Mouse (Mus musculus) liver, adult 2 months (tissue): ENCODE data around the gene Spon1. TPM values are rescaled to one million over a fixed set of nuclear protein-coding genes. Genes with fewer than 3 reads are reported as not detected.

ENCODE experiments used
- DNase-seq: peaks from one replicate; pipeline ENCODE4 v3.0.0-alpha.2; 2011; ENCODE audit warnings: low read depth, low spot score; ENCODE audit errors: extremely low read depth
- H3K27ac ChIP-seq: fragments of 200-500 bp; replicated peaks from 2 replicates; pipeline ENCODE4 v1.5.1; 2012; ENCODE audit warnings: low read depth, mild to moderate bottlenecking, control low read depth, inconsistent platforms, low read length; ENCODE audit not compliant: insufficient read depth
- H3K27me3 ChIP-seq: fragments of 200-500 bp; 2 replicates; pipeline ENCODE4 v1.6.1; 2012; ENCODE audit warnings: mild to moderate bottlenecking, moderate library complexity, low read length, inconsistent platforms; ENCODE audit not compliant: control insufficient read depth, insufficient read depth
- H3K36me3 ChIP-seq: fragments of 200-500 bp; 2 replicates; pipeline ENCODE4 v1.6.1; 2012; ENCODE audit warnings: low read length, inconsistent platforms; ENCODE audit not compliant: control insufficient read depth, insufficient read depth
- H3K4me1 ChIP-seq: fragments of 200-500 bp; 2 replicates; pipeline ENCODE4 v1.6.1; 2011; ENCODE audit warnings: low read length; ENCODE audit not compliant: control insufficient read depth, insufficient read depth
- H3K4me3 ChIP-seq: fragments of 200-500 bp; 2 replicates; pipeline ENCODE4 v1.5.1; 2011; ENCODE audit warnings: low read depth, mild to moderate bottlenecking, control low read depth, low read length, moderate library complexity; ENCODE audit not compliant: insufficient read depth
- H3K79me2 ChIP-seq: fragments of 200-500 bp; 2 replicates; pipeline ENCODE4 v1.6.1; 2012; ENCODE audit warnings: inconsistent platforms, mild to moderate bottlenecking, low read length, moderate library complexity; ENCODE audit not compliant: control insufficient read depth, insufficient read depth
- H3K9ac ChIP-seq: fragments of 200-500 bp; 2 replicates; pipeline ENCODE4 v1.6.1; 2012; ENCODE audit warnings: low read depth, mild to moderate bottlenecking, control low read depth, inconsistent platforms, low read length
- CTCF ChIP-seq: fragments of 200-500 bp; IDR thresholded peaks from 2 replicates; pipeline ENCODE4 v1.5.1; 2011; ENCODE audit warnings: low read depth, low read length, control low read depth
- POLR2A ChIP-seq: fragments of 200-500 bp; IDR thresholded peaks from 2 replicates; pipeline ENCODE4 v1.6.1; 2011; ENCODE audit warnings: low read length, control low read depth; ENCODE audit not compliant: insufficient read depth; ENCODE audit errors: extremely low read depth
- WGBS: fragments of 180-500 bp; shearing (Covaris S2); methylation state at CpG from one replicate; pipeline ENCODE4 v1.1.7; 2018; 5-methylcytosine and 5-hydroxymethylcytosine counted together
- polyA plus RNA-seq: library from polyadenylated mRNA; depleted of rRNA; stranded (reverse); fragments of >200 nt; gene quantifications from 2 replicates; pipeline ENCODE4 v1.2.3, GENCODE M21; 2012
- total RNA-seq: library from RNA; depleted of rRNA; stranded (reverse); fragments of >200 nt; gene quantifications from 2 replicates; pipeline ENCODE4 v1.2.3, GENCODE M21; 2014

Gene Spon1
- total and polyA plus RNA-seq, 2 experiments: 0.22 to 0.28 TPM

DNA sequence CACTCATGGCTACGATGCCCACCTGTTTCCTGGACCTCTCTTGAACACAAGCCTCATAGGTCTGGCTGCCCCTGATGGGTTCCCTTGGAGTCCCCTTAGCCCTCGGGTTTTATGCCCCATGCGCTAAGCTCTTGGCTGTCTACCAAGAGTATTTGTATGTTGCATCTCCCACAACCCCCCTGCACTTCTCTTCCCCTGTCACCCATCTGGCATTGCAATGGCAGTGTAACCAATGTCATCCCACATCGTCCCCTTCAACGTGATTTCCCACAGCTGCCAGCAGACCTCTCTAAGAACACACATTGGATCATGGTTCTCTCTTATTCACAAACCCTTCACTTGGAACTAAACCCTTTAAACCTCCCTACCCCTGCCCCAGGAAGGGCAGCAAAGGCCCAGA, 239.7 kb downstream of the Spon1 start:
- no peak for DNase-seq
- no peak overlapping the region for H3K27ac ChIP-seq
- H3K4me1 ChIP-seq: no peaks in the 10 kb centered on the region
- H3K4me3 ChIP-seq: no peak overlapping the region
- TF ChIP-seq POLR2A: no peak
- TF ChIP-seq CTCF: no peak
- H3K9ac ChIP-seq: no peak overlapping the region
- 78% methylated on average over 5 of the region's 5 CpGs for WGBS
- no peaks in the 10 kb centered on the region for H3K27me3 ChIP-seq
- no peaks in the 10 kb centered on the region for H3K79me2 ChIP-seq
- no peaks in the 10 kb centered on the region for H3K36me3 ChIP-seq

DNA sequence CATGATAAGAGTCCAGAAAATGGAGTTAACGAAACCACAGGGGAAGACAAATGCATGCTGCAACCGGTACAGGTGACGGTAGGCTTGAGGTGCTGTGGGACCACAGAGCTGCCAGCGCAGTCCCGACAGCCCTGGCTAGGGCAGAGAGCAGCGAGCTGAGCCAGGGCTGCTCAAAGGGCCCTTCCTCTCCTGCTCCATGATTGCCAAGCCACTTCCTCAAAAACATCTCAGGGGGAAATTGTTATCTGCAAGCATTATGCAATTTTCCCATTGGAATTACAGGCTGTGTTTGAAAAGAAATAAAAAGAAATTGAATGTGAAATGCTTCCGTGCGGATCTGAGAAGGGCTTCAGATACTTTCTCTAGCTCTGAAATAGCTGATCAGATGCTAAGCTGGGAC, 240.7 kb downstream of the Spon1 start:
- H3K36me3 ChIP-seq: no peaks in the 10 kb centered on the region
- H3K4me3 ChIP-seq: no peak overlapping the region
- H3K27ac ChIP-seq: no peak overlapping the region
- no peak overlapping the region for H3K9ac ChIP-seq
- DNase-seq: no peak
- no peaks in the 10 kb centered on the region for H3K79me2 ChIP-seq
- 82% methylated on average over 8 of the region's 8 CpGs for WGBS
- no peaks in the 10 kb centered on the region for H3K27me3 ChIP-seq
- no peaks in the 10 kb centered on the region for H3K4me1 ChIP-seq
- TF ChIP-seq CTCF (no peak), POLR2A (no peak)

DNA sequence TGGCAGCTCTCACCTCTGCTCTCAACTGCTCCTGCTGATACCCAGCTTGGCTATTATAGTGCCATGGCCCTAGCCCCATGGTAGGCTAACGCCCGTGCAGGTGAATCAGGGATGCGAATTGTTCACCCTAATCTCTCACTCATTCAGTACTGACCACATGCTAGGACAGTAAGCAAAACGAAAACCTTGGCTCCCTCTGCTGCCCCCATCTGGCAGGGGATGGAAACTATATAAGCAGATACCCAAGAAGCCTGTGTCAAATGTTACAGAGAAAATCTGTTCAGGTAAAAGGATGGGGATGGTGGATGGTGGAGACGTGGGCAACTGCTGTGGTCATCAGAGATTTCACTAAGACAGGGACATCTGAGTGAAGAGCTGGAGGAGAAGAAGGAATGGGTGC, 241.8 kb downstream of the Spon1 start:
- DNase-seq: peak; percentile 39
- 54% methylated on average over 5 of the region's 5 CpGs for WGBS

DNA sequence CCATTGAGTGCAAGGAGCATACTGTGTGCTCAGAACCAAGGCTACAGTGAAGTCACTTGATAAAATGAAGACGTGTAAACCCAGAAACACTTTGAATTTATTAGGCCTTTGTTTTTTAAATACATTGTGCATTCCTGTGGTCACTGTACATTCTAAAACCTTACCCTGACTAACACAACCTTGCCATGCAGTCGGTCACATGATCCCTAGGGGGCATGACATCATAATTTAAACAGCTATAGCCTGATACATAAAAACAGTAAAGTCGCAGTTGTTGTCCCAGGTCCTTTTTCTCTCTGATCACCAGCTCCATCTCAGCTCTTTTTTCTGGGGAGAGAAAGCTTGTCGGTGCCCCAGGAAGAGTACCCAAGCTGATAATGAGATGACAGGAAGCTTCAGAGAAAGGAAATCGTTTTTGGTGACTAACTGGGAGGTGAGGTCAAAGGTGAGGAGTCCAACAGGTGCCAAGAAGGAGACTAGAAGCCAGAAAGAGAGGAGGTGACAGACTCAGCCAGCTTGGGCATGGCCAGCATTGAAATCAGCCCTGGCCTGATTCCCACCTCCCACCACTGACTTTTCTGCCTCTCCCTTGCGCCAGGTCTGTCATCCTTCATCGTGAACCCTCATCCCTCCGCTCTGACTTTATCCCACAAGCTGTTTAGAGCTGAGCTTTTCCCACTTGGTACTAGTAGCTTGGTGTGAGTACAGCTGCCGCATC, 246.1 kb downstream of the Spon1 start:
- 54% methylated on average over 9 of the region's 9 CpGs for WGBS
- H3K27ac ChIP-seq: no peak overlapping the region
- H3K36me3 ChIP-seq: no peaks in the 10 kb centered on the region
- no peaks in the 10 kb centered on the region for H3K79me2 ChIP-seq
- no peak for DNase-seq
- H3K4me1 ChIP-seq: peaks cover 4% of the 10 kb centered on the region
- H3K27me3 ChIP-seq: no peaks in the 10 kb centered on the region
- TF ChIP-seq CTCF (no peak), POLR2A (no peak)
- H3K4me3 ChIP-seq: no peak overlapping the region
- H3K9ac ChIP-seq: no peak overlapping the region

More for the DNA sequence above, 241.8 kb downstream of the Spon1 start:
- Histone ChIP-seq H3K4me1 (no peaks in the 10 kb centered on the region), H3K9ac (no peak overlapping the region), H3K79me2 (no peaks in the 10 kb centered on the region), H3K27ac (no peak overlapping the region), H3K27me3 (no peaks in the 10 kb centered on the region), H3K36me3 (no peaks in the 10 kb centered on the region), H3K4me3 (no peak overlapping the region)
- peak; percentile 50 for TF ChIP-seq CTCF
- TF ChIP-seq POLR2A: no peak

DNA sequence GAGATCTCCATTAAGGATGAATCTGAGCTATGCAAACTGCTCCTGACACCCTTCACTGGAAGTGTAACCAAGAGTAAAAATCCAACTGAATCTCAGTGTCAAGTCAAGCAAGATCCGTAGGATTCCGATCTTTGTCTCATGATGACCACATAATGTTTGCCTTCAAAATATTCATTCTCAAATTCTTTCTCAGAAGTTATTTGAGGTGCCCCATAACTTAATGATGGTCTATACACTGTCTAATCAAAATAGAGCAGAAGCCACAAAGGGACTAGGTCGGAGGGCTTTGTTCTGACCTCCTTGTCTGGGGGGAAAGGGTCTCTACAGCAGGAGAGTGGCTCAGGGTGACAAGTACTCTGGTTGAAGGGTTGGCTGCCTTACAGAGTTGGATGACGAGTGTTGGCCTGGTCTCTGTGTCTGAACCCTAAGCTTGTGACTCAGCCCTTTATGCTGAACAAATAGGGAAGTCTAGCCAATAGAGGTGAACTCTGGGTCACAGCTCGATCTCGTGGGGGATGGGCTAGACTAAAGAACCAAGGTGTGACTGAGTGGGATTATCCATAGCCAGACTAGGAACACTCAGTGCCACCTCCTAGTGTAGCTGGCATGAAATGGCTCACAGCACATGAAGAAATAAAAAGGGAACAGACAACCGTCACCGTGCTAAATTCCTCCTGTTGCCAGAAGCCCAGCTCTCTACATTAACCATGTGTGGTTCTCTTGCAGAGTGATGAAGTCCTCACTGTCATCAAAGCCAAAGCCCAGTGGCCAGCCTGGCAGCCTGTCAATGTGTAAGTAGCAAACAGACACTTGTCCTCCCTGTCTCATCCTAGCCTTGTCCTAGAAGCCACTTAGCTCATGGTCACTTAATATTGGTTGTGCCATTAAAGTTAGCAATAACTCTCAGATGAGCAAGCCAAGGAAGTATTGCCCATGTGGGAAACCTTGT, 250.5 kb downstream of the Spon1 start:
- Histone ChIP-seq H3K9ac (no peak overlapping the region), H3K27ac (no peak overlapping the region), H3K4me1 (peaks cover 6% of the 10 kb centered on the region), H3K27me3 (no peaks in the 10 kb centered on the region), H3K36me3 (no peaks in the 10 kb centered on the region), H3K4me3 (no peak overlapping the region), H3K79me2 (no peaks in the 10 kb centered on the region)
- 55% methylated on average over 8 of the region's 8 CpGs for WGBS
- no peak for TF ChIP-seq CTCF
- TF ChIP-seq POLR2A: no peak
- DNase-seq: peak; percentile 63

DNA sequence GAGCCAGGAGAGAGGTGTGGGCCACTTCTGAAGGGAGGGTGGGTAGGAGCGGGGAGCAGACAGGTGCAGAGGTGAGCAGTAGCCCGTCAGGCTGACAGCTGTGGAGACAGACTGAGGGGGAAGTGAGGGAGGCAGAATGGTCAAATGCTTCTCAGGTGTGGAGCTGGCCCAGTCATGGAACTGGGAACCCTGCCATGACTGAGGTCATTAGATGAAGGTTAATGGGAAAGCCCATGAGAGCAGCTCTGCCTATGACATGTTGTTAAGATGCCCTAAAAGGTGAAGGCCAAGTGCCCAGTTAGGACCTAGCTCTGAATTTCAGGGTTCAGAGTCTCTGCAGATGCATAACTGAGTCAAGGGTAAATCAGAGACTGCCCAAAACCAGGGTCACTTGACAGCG, 253.1 kb downstream of the Spon1 start:
- no peak overlapping the region for H3K27ac ChIP-seq
- H3K36me3 ChIP-seq: no peaks in the 10 kb centered on the region
- no peaks in the 10 kb centered on the region for H3K79me2 ChIP-seq

More for the DNA sequence above, 253.1 kb downstream of the Spon1 start:
- peaks cover 6% of the 10 kb centered on the region for H3K4me1 ChIP-seq
- no peak for DNase-seq
- H3K4me3 ChIP-seq: no peak overlapping the region
- TF ChIP-seq CTCF (no peak), POLR2A (no peak)
- H3K9ac ChIP-seq: no peak overlapping the region
- no peaks in the 10 kb centered on the region for H3K27me3 ChIP-seq
- WGBS: 84% methylated on average over 3 of the region's 3 CpGs
